Mouse (Mus musculus) left cerebral cortex, postnatal 36 days (tissue): ENCODE measurements around the gene Wwc1. TPM values are rescaled to one million over a fixed set of nuclear protein-coding genes. Genes with fewer than 3 reads are reported as not detected.

Experiments
- DNase-seq, 2 experiments: peaks; one replicate each; pipeline ENCODE4 v3.0.0; 2021 to 2022; ENCODE audit warnings: low spot score in 2 of 2, mixed read lengths in 1 of 2
- intact Hi-C: fragments of 180-260 bp; cut with DNase I; formaldehyde crosslinking; loops from one replicate; pipeline ENCODE4 v1.15.1; 2025
- total RNA-seq, 2 experiments: library from RNA; stranded (reverse); gene quantifications; 2 replicates each; pipeline ENCODE4 v1.2.3; 2021

Wwc1 gene
- total RNA-seq, result 100 to 1,000 TPM; 124 to 144 TPM

DNA sequence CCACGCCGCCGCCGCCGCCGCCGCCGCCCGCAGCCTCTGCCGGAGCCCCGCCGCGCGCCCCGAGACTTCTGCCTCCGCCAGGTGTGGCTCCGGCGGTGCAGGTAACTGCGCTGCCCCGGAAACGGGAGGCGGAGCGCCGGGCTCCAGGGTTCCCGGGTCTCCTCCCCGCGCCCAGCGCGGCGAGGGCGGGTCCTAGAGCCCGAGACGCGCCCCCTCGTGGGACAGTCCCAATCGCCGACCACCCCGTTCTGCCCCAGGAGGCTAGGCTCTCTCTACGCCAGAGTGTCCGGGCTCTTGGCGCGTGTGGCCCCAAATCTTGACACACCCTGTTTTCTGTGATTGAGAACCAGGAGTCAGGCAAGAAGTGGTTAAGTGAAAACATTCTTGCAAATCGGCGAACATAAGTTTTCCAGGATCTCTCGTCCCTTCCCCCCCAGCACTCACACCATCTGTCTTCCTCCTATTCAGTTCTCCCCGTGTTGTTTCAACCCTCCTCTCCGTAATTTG, at the start of gene Wwc1:
Gene Wwc1 (minus strand): TSS at position 117 of the 507 bp plus-strand sequence.
- intact Hi-C loops, result loop anchor here (2.0 kb wide), 1 partner anchor 54 kb away; no protein-coding TSS in a partner anchor
- DNase-seq, result peak; percentile 73 to 80

DNA sequence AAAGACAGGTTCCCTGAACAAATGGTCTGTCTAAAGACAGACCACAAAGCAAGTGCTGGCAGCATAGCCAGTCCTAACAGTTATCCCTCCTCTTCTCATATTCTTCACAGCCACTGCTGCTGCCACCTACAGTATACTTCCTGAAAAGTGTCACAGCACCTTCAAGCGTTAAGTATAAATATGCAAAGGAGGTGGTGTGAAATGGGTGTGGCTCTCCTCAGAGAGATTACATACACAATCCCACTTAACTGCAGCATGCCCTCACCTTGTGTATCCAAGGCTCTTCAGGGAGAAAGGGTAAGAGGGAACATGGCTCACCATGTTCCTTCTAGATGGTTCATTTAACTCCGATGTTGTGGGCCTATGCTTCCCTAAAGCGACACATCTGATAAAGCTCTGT, 39.7 kb upstream of the Wwc1 start:
- DNase-seq, result no peak
- intact Hi-C loops, result no loop called here

DNA sequence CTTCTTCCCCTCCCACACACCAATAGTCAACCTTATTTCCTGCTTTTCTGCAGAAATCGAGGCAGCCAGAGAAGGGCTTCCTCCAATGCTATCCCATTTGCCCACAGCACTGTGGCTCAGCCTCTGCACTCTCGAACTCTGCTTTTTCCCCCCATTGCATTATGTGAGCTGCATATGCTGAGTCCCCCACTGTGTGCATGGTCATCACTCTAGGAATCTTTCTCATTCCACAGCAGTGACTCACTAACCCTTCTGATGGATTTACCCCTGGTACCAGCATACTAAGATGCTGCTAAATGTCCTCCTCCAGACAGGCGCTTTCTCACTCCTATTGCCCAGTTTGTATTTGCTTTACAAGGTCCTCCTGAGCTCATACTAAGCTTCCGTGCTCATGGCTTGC, 32.9 kb upstream of the Wwc1 start:
- intact Hi-C loops, result no loop called here

DNA sequence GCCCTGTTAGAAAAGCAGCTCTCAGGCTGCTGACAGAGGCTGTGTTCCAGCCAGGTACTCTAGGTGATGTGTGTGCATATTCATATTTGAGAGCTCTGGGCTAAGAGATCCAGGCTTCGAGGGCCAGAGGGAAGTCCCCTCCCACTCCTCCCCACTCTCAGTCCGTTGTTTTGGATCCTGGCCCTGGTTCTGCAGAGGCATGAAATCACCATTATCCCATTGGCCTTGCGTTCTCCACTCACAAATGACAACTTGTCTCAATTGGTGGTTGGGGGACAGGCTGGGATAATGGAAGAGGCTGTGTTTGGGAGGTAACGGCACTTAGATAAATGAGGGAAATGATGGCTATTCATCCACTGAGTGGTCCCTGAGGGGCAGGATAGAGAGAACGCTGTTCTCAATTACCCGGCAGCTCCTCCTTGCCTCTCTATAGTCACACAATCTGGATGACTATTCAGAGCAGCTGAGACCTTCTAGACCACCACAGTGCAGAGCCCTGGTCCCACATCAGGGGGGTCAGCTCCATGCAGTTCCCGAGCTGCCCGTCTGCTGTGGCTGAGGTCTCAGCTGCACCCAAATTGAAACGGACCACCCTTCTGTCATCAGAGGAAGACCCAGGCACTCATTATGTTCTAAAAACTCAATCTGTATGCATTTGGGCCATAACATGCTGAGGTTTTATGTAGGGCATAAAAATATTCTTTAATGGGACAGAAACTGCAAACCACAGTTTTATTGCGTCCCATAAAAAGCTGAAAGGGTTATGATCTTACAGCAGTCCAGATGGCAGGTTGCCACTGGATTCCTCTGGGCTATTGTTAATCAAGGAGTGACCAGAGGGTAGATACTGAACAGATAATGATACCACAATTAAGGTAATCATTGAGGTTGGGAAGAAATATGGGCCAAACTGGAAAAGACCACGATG, 29.2 kb upstream of the Wwc1 start:
- intact Hi-C loops, result loop anchor here (10.0 kb wide), 1 partner anchor 1165 kb away; no protein-coding TSS in a partner anchor
- DNase-seq, result no peak

More for the DNA sequence above, 32.9 kb upstream of the Wwc1 start:
- no peak for DNase-seq

GRCm38 (mm10) chr11:36002900-36003299, 22.6 kb upstream of the Wwc1 start:
- no peak for DNase-seq
- intact Hi-C loops, result loop anchor here (5.0 to 10.0 kb wide), 3 partner anchors 81 to 1158 kb away; no protein-coding TSS in a partner anchor

DNA sequence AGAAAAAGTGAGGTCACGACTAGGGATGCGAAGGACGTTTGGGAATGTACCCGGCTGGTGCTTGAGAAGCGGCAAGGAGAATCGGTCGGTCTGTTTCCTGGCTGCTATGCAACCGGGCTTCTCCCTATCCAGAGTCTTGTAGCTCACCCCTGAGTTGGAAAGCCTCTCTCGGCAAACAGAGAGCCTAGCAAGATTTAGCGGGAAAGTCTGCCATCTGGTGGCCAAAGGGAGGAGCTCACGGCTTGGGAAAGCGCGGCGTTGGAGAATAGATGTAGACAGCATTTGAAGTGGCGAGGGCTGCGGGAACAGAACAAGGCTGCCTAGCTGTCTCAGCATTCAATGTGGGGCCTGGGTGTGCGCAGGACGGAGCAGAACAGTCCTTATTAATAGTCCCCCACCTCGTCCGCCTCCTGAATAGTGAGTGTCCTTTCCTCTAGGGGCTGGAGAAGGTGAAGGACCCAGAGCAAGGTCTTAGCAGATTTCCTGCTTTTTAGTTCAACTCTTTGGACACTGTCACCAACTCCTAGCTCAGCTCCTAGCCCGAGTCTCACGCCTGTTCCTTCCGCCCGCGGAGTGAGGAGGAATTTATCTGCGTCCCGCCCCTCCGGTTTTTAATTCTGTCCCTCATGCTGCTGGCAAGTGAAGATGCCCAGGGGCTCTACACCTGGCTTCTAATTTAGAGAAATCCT, 21.1 kb upstream of the Wwc1 start:
- intact Hi-C loops, result loop anchor here (2.0 to 10.0 kb wide), 4 partner anchors 79 to 1157 kb away; no protein-coding TSS in a partner anchor
- peak; percentile 91 to 93 for DNase-seq

GRCm38 (mm10) chr11:36000585-36001281, 20.4 kb upstream of the Wwc1 start:
- intact Hi-C loops, result loop anchor here (2.0 to 10.0 kb wide), 4 partner anchors 78 to 1156 kb away; no protein-coding TSS in a partner anchor
- DNase-seq, result no peak

GRCm38 (mm10) chr11:36000038-36000437, 19.7 kb upstream of the Wwc1 start:
- no peak for DNase-seq
- intact Hi-C loops, result loop anchor here (2.0 to 10.0 kb wide), 4 partner anchors 78 to 1155 kb away; no protein-coding TSS in a partner anchor

GRCm38 (mm10) chr11:35998048-35998447, 17.7 kb upstream of the Wwc1 start:
- intact Hi-C loops, result no loop called here
- DNase-seq, result no peak

- DNase-seq, result no peak
- intact Hi-C loops, result no loop called here
Measured at GRCm38 (mm10) chr11:35995310-35995709, 15.0 kb upstream of the Wwc1 start.

- intact Hi-C loops, result no loop called here
- DNase-seq, result peak; percentile 70 to 79
Measured at GRCm38 (mm10) chr11:35991846-35992245, 11.5 kb upstream of the Wwc1 start.

GRCm38 (mm10) chr11:35989967-35990366, 9.6 kb upstream of the Wwc1 start:
- no peak for DNase-seq
- intact Hi-C loops, result loop anchor here (5.0 kb wide), 1 partner anchor 88 kb away; no protein-coding TSS in a partner anchor

DNA sequence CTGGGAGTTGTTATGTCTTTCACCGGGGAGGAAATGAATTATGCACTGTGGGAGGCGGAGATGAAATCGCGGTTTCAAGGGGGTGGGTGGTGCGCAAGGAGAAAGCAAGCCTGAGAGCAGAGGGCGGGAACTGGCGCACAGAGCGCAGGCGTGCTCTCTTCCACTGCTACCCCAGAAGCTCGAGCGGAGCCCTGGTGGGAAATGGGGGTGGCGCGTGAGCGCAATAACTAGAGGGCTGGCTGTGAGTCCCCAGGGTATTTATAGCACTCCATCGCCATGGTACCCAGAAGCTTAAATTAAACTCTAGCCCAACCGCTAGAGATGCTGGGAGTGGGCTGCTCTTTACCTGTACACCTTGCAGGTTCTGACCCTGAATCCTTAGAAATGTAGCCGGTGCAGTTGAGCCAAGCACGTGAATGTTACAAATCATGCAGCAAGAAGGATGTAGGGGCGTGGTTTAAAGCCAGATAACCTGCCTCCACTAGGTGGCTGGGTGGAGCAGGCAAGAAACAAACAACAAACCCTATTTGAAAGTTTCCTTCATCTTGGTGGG, 5.6 kb upstream of the Wwc1 start:
- intact Hi-C loops, result loop anchor here (5.0 kb wide), 1 partner anchor 84 kb away; no protein-coding TSS in a partner anchor

DNA sequence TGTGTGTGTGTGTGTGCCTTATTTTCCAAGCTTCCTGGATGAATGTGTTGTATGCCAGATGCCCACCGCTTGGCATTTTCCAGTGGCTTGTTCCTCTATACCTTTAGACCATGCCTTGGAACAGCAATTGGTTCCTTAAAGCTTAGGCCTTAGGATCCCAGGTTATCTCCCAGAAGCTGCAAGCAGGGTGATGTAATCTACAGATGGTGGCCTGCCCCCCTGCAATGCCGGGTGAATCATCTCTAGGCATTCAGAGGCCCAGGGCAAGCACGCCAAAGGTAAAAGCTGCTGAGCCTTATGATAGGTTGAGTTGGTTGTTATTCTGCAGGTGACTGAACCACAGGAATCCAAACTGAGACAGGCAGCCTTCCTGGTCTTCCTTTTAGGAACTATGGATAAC, 2.4 kb upstream of the Wwc1 start:
- intact Hi-C loops, result no loop called here
- no peak for DNase-seq

More for the DNA sequence above, 5.6 kb upstream of the Wwc1 start:
- peak; percentile 84 to 91 for DNase-seq

- DNase-seq, result peak in 1 of 2 experiments; percentile 39
- intact Hi-C loops, result loop anchor here (2.0 kb wide), 1 partner anchor 53 kb away; no protein-coding TSS in a partner anchor
Measured at GRCm38 (mm10) chr11:35979733-35980410, 455 bp downstream of the Wwc1 start.

GRCm38 (mm10) chr11:35979266-35979732, 1.0 kb downstream of the Wwc1 start:
- DNase-seq, result peak in 1 of 2 experiments; percentile 27
- intact Hi-C loops, result no loop called here

DNA sequence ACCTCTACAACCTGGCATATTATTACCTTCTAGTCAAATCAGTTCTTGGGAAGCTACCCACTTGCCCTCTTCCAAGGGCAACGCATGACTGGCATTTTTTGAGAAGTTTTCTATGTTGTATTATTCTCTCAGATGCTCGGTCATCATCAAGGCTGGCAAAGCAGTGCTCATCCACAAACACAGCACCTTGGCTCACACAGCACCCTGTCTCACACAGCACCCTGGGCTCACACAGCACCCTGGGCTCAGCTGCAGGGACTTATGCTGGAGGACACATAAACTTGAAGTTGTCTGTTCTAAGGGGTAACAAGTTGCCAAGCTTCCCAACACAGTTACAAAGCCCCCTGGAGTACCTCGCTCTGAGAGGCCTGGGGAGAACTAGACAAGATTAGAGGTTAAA, 2.5 kb downstream of the Wwc1 start:
- DNase-seq, result no peak
- intact Hi-C loops, result no loop called here

DNA sequence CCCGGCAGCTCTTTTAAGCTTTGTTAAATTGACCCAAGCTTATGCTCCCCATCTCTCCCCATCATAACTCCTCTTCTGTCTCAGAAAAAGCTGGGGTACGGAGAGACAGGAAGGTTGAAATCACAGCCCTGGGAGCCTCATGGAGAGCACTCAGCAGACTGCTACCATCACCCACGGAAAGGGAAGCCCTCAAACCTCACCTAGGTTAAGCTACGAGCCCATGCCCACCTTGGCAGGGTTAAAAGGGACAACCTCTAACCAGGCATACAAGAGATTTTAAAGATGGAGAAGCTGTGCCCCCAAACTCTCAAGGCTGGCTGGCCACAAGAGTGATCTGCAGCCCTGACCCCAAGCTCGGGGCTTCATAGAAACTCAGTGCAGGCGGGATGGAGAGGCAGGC, 3.2 kb downstream of the Wwc1 start:
- intact Hi-C loops, result no loop called here
- no peak for DNase-seq
